Mouse (Mus musculus) E14TG2a.4 (cell line): Measurements from ENCODE around the gene 1700008O03Rik.

Source experiments
- CTCF ChIP-seq: conservative IDR thresholded peaks from 2 replicates; pipeline ENCODE4 v1.5.1; 2014; ENCODE audit warnings: low read length
- NANOG ChIP-seq: IDR thresholded peaks from 2 replicates; pipeline ENCODE4 v1.6.1; 2014; ENCODE audit warnings: borderline replicate concordance, low read length, mixed read lengths
- POU5F1 ChIP-seq: IDR thresholded peaks from 2 replicates; pipeline ENCODE4 v1.6.1; 2014; ENCODE audit warnings: low read length, borderline replicate concordance

GRCm38 (mm10) chr7:44326614-44327013 is 59.0 kb downstream of the 1700008O03Rik start:
- TF ChIP-seq CTCF (no peak), POU5F1 (no peak), NANOG (no peak)
